Mouse (Mus musculus) forebrain, embryonic 14.5 days (tissue): ENCODE measurements around the gene Foxi1. TPM values are rescaled to one million over a fixed set of nuclear protein-coding genes. Genes with fewer than 3 reads are reported as not detected.
"Not testable (repeated sequence)": the region's sequence is repeated elsewhere in the genome, so short reads cannot be mapped to it uniquely, and the experiment has no call there.

Experiments
- ATAC-seq: fragments of 200-750 bp; cut with Nextera tagmentation; 2 replicates; pipeline ENCODE4 v1.8.0; 2017; ENCODE audit warnings: mild to moderate bottlenecking, moderate library complexity
- DNase-seq: peaks from one replicate; pipeline ENCODE4 v3.0.0-alpha.2; 2015; ENCODE audit warnings: low spot score
- H3K27ac ChIP-seq: fragments of 300-500 bp; sonication (generic); 2 replicates; pipeline ENCODE4 v1.5.1; 2014; ENCODE audit warnings: low read depth, mild to moderate bottlenecking, control low read depth, low read length, moderate library complexity
- H3K27me3 ChIP-seq: fragments of 300-500 bp; sonication (generic); replicated peaks from 2 replicates; pipeline ENCODE4 v1.6.1; 2014; ENCODE audit warnings: low read length, control low read depth, mixed read lengths; ENCODE audit not compliant: control insufficient read depth, insufficient read depth
- H3K36me3 ChIP-seq: fragments of 300-500 bp; sonication (generic); 2 replicates; pipeline ENCODE4 v1.6.1; 2014; ENCODE audit warnings: low read length, control low read depth; ENCODE audit not compliant: control insufficient read depth, insufficient read depth
- H3K4me1 ChIP-seq: fragments of 300-500 bp; sonication (generic); 2 replicates; pipeline ENCODE4 v1.6.1; 2014; ENCODE audit warnings: antibody characterized with exemption, low read length, control low read depth; ENCODE audit not compliant: control insufficient read depth, insufficient read depth
- H3K4me2 ChIP-seq: fragments of 300-500 bp; sonication (generic); 2 replicates; pipeline ENCODE4 v1.6.1; 2014; ENCODE audit warnings: mild to moderate bottlenecking, control low read depth, low read length
- H3K4me3 ChIP-seq: fragments of 300-500 bp; sonication (generic); 2 replicates; pipeline ENCODE4 v1.5.1; 2014; ENCODE audit warnings: low read depth, low read length, control low read depth
- H3K9ac ChIP-seq: fragments of 300-500 bp; sonication (generic); 2 replicates; pipeline ENCODE4 v1.6.1; 2014; ENCODE audit warnings: mild to moderate bottlenecking, low read length, control low read depth, moderate library complexity
- H3K9me3 ChIP-seq: fragments of 300-500 bp; sonication (generic); replicated peaks from 2 replicates; pipeline ENCODE4 v1.6.1; 2016; ENCODE audit warnings: low read length, control low read depth, mixed read lengths; ENCODE audit not compliant: control insufficient read depth
- WGBS: fragments of 180-500 bp; shearing (Covaris S2); extraction: QIAGEN DNeasy Blood & Tissue Kit; methylation state at CpG from one replicate; pipeline ENCODE4 v1.1.7; 2014; 5-methylcytosine and 5-hydroxymethylcytosine counted together
- polyA plus RNA-seq: library from polyadenylated mRNA; unstranded; fragments of >200 nt; fragmentation: Nextera tagmentation; extraction: Ambion mirVana; gene quantifications from 2 replicates; pipeline ENCODE4 v1.2.1, GENCODE M21; 2014

Gene Foxi1
- polyA plus RNA-seq: not detected in 2 replicates

GRCm38 (mm10) chr11:34207989-34208388 is at the start of gene Foxi1:
TSS of gene Foxi1 (minus strand) at chr11:34208089.
- no peak within 1 kb of the TSS for H3K9ac ChIP-seq
- DNase-seq: no peak
- no peak within 1 kb of the TSS for H3K4me3 ChIP-seq
- no peaks in the 10 kb centered on the region for H3K27me3 ChIP-seq
- no peak for ATAC-seq
- H3K27ac ChIP-seq: no peak within 1 kb of the TSS
- no peaks in the 10 kb centered on the region for H3K9me3 ChIP-seq
- H3K4me2 ChIP-seq: no peak within 1 kb of the TSS
- no peaks in the 10 kb centered on the region for H3K36me3 ChIP-seq
- H3K4me1 ChIP-seq: no peaks in the 10 kb centered on the region
- WGBS: 85% methylated on average over 10 of the region's 10 CpGs

DNA sequence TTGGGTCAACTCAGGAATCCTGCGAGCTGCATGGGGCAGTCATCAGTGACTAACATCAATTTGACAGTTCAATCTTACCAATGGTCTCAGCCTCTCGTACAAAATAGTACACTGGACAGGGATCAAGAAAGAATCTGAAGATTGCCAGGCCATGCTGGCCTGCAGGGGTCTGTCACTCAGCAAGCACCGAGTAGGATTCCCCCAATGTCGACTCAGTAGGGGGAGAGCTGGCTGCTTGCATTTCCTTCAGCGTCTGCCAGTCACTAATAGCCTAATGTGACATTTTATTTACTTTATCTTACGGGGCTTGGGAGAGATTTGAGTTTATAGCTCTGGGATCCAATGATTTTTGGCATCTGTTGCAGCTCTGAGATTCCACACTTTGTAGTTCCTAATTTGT is 35.1 kb upstream of the Foxi1 start:
- DNase-seq (no peak), ATAC-seq (no peak)
- no peak overlapping the region for H3K9ac ChIP-seq
- no peak overlapping the region for H3K4me2 ChIP-seq
- no peak overlapping the region for H3K27ac ChIP-seq
- H3K27me3 ChIP-seq: no peaks in the 10 kb centered on the region
- H3K36me3 ChIP-seq: no peaks in the 10 kb centered on the region
- no peaks in the 10 kb centered on the region for H3K4me1 ChIP-seq
- no peak overlapping the region for H3K4me3 ChIP-seq
- 61% methylated on average over 6 of the region's 6 CpGs for WGBS
- no peaks in the 10 kb centered on the region for H3K9me3 ChIP-seq

DNA sequence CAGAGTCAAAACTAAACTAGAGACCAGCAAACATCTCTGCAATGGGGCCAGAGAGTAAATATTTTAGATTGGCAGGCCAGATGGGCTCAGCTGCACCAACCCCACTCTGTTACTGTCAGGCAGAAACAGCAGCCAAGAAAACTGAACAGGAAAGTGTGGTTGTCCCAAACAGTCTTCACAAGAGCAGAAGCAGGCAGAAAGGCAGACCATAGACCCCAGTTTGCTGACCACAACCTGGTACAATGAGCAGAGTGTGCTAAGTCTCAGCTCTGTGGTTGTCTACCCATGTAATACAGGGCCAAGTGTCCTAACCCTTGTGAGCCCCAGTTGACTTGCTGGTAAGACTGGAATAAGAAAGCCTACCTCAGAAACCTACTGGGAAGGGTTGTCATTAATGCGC is 32.4 kb upstream of the Foxi1 start:
- Histone ChIP-seq H3K4me1 (no peaks in the 10 kb centered on the region), H3K27ac (no peak overlapping the region), H3K4me2 (no peak overlapping the region), H3K27me3 (no peaks in the 10 kb centered on the region), H3K9ac (no peak overlapping the region), H3K36me3 (no peaks in the 10 kb centered on the region), H3K4me3 (no peak overlapping the region), H3K9me3 (no peaks in the 10 kb centered on the region)
- WGBS: 95% methylated on average over 1 of the region's 1 CpGs
- DNase-seq (no peak), ATAC-seq (no peak)

DNA sequence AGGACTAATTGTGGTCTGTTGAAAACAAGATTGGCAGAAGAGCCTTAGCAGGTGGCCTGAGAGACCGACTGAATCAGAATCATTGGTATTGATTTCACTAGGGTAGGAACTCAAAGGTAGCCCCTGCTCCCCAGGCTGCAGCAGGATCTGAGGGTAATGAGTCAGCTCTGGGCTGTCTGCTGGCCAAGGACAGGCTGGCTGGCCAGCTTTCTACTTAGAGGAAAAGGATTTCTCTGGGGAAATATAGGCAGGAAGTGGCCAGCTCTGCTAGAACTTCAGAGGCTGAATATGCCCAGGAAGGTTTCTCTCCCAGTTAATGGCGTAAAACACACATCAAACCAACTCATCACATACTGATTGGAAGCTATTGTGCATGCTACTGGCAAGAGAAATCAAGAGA is 31.8 kb upstream of the Foxi1 start:
- no peaks in the 10 kb centered on the region for H3K9me3 ChIP-seq
- DNase-seq (no peak), ATAC-seq (no peak)
- H3K27ac ChIP-seq: no peak overlapping the region
- WGBS: 89% methylated on average over 2 of the region's 2 CpGs
- H3K4me1 ChIP-seq: no peaks in the 10 kb centered on the region
- no peak overlapping the region for H3K4me3 ChIP-seq
- H3K9ac ChIP-seq: no peak overlapping the region
- H3K4me2 ChIP-seq: no peak overlapping the region
- no peaks in the 10 kb centered on the region for H3K36me3 ChIP-seq
- H3K27me3 ChIP-seq: no peaks in the 10 kb centered on the region

- no peak for ATAC-seq
- WGBS: 88% methylated on average over 6 of the region's 6 CpGs
- no peak overlapping the region for H3K9ac ChIP-seq
- no peaks in the 10 kb centered on the region for H3K27me3 ChIP-seq
- H3K4me3 ChIP-seq: no peak overlapping the region
- no peaks in the 10 kb centered on the region for H3K9me3 ChIP-seq
- no peaks in the 10 kb centered on the region for H3K4me1 ChIP-seq
- H3K27ac ChIP-seq: no peak overlapping the region
- no peak for DNase-seq
- H3K4me2 ChIP-seq: no peak overlapping the region
- H3K36me3 ChIP-seq: no peaks in the 10 kb centered on the region
These were observed 29.0 kb upstream of the Foxi1 start for GRCm38 (mm10) chr11:34236885-34237284.

GRCm38 (mm10) chr11:34236091-34236759 is 28.3 kb upstream of the Foxi1 start:
- WGBS: 41% methylated on average over 5 of the region's 5 CpGs
- H3K4me3 ChIP-seq: no peak overlapping the region
- peak; percentile 57; the same call in 1 of the 2 replicates for ATAC-seq

GRCm38 (mm10) chr11:34228758-34229364 is 21.0 kb upstream of the Foxi1 start:
- H3K9me3 ChIP-seq: no peaks in the 10 kb centered on the region
- H3K4me3 ChIP-seq: no peak overlapping the region
- 31% methylated on average over 6 of the region's 6 CpGs for WGBS
- peak; percentile 75 for ATAC-seq
- H3K4me1 ChIP-seq: no peaks in the 10 kb centered on the region
- DNase-seq: peak; percentile 81
- no peak overlapping the region for H3K27ac ChIP-seq
- H3K9ac ChIP-seq: no peak overlapping the region
- H3K27me3 ChIP-seq: no peaks in the 10 kb centered on the region
- H3K4me2 ChIP-seq: no peak overlapping the region
- H3K36me3 ChIP-seq: no peaks in the 10 kb centered on the region

More at GRCm38 (mm10) chr11:34236091-34236759, 28.3 kb upstream of the Foxi1 start:
- Histone ChIP-seq H3K9ac (no peak overlapping the region), H3K4me1 (no peaks in the 10 kb centered on the region), H3K36me3 (no peaks in the 10 kb centered on the region), H3K9me3 (no peaks in the 10 kb centered on the region), H3K4me2 (no peak overlapping the region), H3K27me3 (no peaks in the 10 kb centered on the region), H3K27ac (no peak overlapping the region)
- peak; percentile 59 for DNase-seq

DNA sequence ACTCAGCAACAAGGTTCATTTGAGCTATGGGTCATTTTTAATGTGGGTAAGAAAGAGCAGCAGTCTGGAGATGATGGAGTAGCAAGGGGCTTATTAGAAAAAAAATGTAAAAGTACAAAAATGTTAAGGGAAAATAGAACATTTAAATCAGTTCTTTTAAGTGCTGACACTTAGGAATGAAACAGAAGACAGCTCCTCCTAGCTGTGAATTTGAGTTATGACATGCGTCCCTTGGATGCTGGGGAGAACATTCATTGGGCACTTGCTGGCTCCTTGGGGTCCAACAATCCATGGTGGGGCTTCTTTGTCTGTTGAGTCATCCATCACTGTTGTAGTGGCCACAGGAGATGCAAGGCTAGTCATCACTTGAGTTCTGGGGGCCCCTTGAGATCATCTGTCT is 19.3 kb upstream of the Foxi1 start:
- no peak overlapping the region for H3K4me2 ChIP-seq
- no peak for DNase-seq
- 48% methylated on average over 1 of the region's 1 CpGs for WGBS
- no peaks in the 10 kb centered on the region for H3K36me3 ChIP-seq
- no peaks in the 10 kb centered on the region for H3K27me3 ChIP-seq
- no peak overlapping the region for H3K9ac ChIP-seq
- no peak for ATAC-seq
- H3K27ac ChIP-seq: no peak overlapping the region
- no peaks in the 10 kb centered on the region for H3K4me1 ChIP-seq
- H3K4me3 ChIP-seq: no peak overlapping the region
- no peaks in the 10 kb centered on the region for H3K9me3 ChIP-seq

- H3K4me3 ChIP-seq: not testable (repeated sequence)
- 86% methylated on average over 4 of the region's 4 CpGs for WGBS
These were observed 12.7 kb upstream of the Foxi1 start for GRCm38 (mm10) chr11:34220596-34220995.

More at GRCm38 (mm10) chr11:34220596-34220995, 12.7 kb upstream of the Foxi1 start:
- not testable (repeated sequence) for H3K9me3 ChIP-seq, H3K27ac ChIP-seq, H3K4me1 ChIP-seq, H3K27me3 ChIP-seq, ATAC-seq, H3K9ac ChIP-seq, H3K4me2 ChIP-seq, H3K36me3 ChIP-seq, DNase-seq
